Mouse (Mus musculus) hindbrain, embryonic 15.5 days (tissue): Measurements from ENCODE around the gene Enah. TPM values are rescaled to one million over a fixed set of nuclear protein-coding genes. Genes with fewer than 3 reads are reported as not detected.

Experiments used
- ATAC-seq: fragments of 200-750 bp; cut with Nextera tagmentation; 2 replicates; pipeline ENCODE4 v1.8.0; 2017; ENCODE audit warnings: low read depth, moderate number of reproducible peaks, moderate TSS enrichment; ENCODE audit not compliant: low FRiP score
- H3K27ac ChIP-seq: fragments of 300-500 bp; sonication (generic); replicated peaks from 2 replicates; pipeline ENCODE4 v1.5.1; 2015; ENCODE audit warnings: mild to moderate bottlenecking, inconsistent platforms
- H3K27me3 ChIP-seq: fragments of 300-500 bp; sonication (generic); 2 replicates; pipeline ENCODE4 v1.6.1; 2015; ENCODE audit warnings: control low read depth, inconsistent platforms
- H3K36me3 ChIP-seq: fragments of 300-500 bp; sonication (generic); 2 replicates; pipeline ENCODE4 v1.6.1; 2015; ENCODE audit warnings: control low read depth, inconsistent platforms
- H3K4me1 ChIP-seq: fragments of 300-500 bp; sonication (generic); replicated peaks from 2 replicates; pipeline ENCODE4 v1.6.1; 2015; ENCODE audit warnings: control low read depth, inconsistent platforms
- H3K4me2 ChIP-seq: fragments of 300-500 bp; sonication (generic); 2 replicates; pipeline ENCODE4 v1.6.1; 2015; ENCODE audit warnings: moderate library complexity, mild to moderate bottlenecking, inconsistent platforms
- H3K4me3 ChIP-seq: fragments of 300-500 bp; sonication (generic); 2 replicates; pipeline ENCODE4 v1.5.1; 2015; ENCODE audit warnings: mild to moderate bottlenecking, inconsistent platforms
- H3K9ac ChIP-seq: fragments of 300-500 bp; sonication (generic); 2 replicates; pipeline ENCODE4 v1.6.1; 2015; ENCODE audit warnings: inconsistent platforms
- H3K9me3 ChIP-seq: fragments of 300-500 bp; sonication (generic); 2 replicates; pipeline ENCODE4 v1.6.1; 2016; ENCODE audit warnings: control low read depth, inconsistent platforms
- WGBS: fragments of 180-500 bp; shearing (Covaris S2); methylation state at CpG from one replicate; pipeline ENCODE4 v1.1.7; 2015; 5-methylcytosine and 5-hydroxymethylcytosine counted together
- polyA plus RNA-seq: library from polyadenylated mRNA; unstranded; fragments of >200 nt; fragmentation: Nextera tagmentation; extraction: Ambion mirVana; gene quantifications from 2 replicates; pipeline ENCODE4 v1.2.1, GENCODE M21; 2015

The Enah gene
- polyA plus RNA-seq, 1 experiment from 2014 or later: 30.5 TPM

GRCm38 (mm10) chr1:181848210-181848609 lies 171.6 kb downstream of the Enah start:
- peaks cover 6% of the 10 kb centered on the region for H3K4me1 ChIP-seq
- 86% methylated on average over 1 of the region's 1 CpGs for WGBS
- H3K4me2 ChIP-seq: no peak overlapping the region
- H3K9ac ChIP-seq: no peak overlapping the region
- H3K36me3 ChIP-seq: no peaks in the 10 kb centered on the region
- H3K4me3 ChIP-seq: no peak overlapping the region
- ATAC-seq: no peak
- H3K9me3 ChIP-seq: no peaks in the 10 kb centered on the region
- no peak overlapping the region for H3K27ac ChIP-seq
- H3K27me3 ChIP-seq: no peaks in the 10 kb centered on the region; the same call in 1 of the 2 replicates

GRCm38 (mm10) chr1:181847396-181847795 lies 172.4 kb downstream of the Enah start:
- Histone ChIP-seq H3K4me1 (peaks cover 8% of the 10 kb centered on the region), H3K27ac (no peak overlapping the region), H3K4me2 (no peak overlapping the region), H3K9ac (no peak overlapping the region), H3K4me3 (no peak overlapping the region), H3K36me3 (no peaks in the 10 kb centered on the region), H3K9me3 (no peaks in the 10 kb centered on the region), H3K27me3 (no peaks in the 10 kb centered on the region)
- WGBS: 95% methylated on average over 3 of the region's 3 CpGs
- ATAC-seq: no peak

Other genes with a start within 250 kb of the Enah start
- 29.3 and 33.9 TPM in 2 replicates for gene Lbr, start 176.9 kb downstream of the Enah start, polyA plus RNA-seq
- 121 and 127 TPM in 2 replicates for gene Srp9, start 104.7 kb upstream of the Enah start, polyA plus RNA-seq
- gene Vmn1r1, start 144.5 kb upstream of the Enah start, polyA plus RNA-seq: not detected in 2 replicates